Mouse (Mus musculus) MEL (cell line): Measurements from ENCODE around the gene Clec4g. TPM values are rescaled to one million over a fixed set of nuclear protein-coding genes. Genes with fewer than 3 reads are reported as not detected.

Experiments
- DNase-seq: peaks from one replicate; pipeline ENCODE4 v3.0.0; 2011; ENCODE audit warnings: low read depth, low spot score
- H3K27ac ChIP-seq: 2 replicates; pipeline ENCODE4 v1.5.1; 2012; ENCODE audit warnings: low read depth, mild to moderate bottlenecking, control low read depth, low read length, moderate library complexity; ENCODE audit not compliant: control insufficient read depth
- H3K27me3 ChIP-seq, 2 experiments: fragments of 150-350 bp in 1 of 2; sonication (generic) in 1 of 2; 2 replicates each; pipeline ENCODE4 v1.6.1; 2012; ENCODE audit warnings: low read length in 2 of 2, mild to moderate bottlenecking in 2 of 2, improper control_type of control experiment in 1 of 2, moderate library complexity in 1 of 2; ENCODE audit not compliant: insufficient read depth in 2 of 2, control insufficient read depth in 1 of 2
- H3K36me3 ChIP-seq, 2 experiments: 2 replicates each; pipeline ENCODE4 v1.6.1; 2012 to 2014; ENCODE audit warnings: low read length in 2 of 2, improper control_type of control experiment in 1 of 2, inconsistent platforms in 1 of 2, mild to moderate bottlenecking in 1 of 2; ENCODE audit not compliant: insufficient read depth in 2 of 2, control insufficient read depth in 1 of 2
- H3K4me1 ChIP-seq, 2 experiments: fragments of 150-350 bp in 1 of 2; sonication (generic) in 1 of 2; 2 replicates each; pipeline ENCODE4 v1.6.1; 2012; ENCODE audit warnings: low read length in 2 of 2, improper control_type of control experiment in 1 of 2, mild to moderate bottlenecking in 1 of 2; ENCODE audit not compliant: insufficient read depth in 2 of 2, control insufficient read depth in 1 of 2
- H3K4me3 ChIP-seq, 2 experiments: fragments of 150-350 bp in 1 of 2; sonication (generic) in 1 of 2; 2 replicates each; pipeline ENCODE4 v1.5.1; 2012; ENCODE audit warnings: low read depth in 2 of 2, low read length in 2 of 2, mild to moderate bottlenecking in 2 of 2, moderate library complexity in 2 of 2, control low read depth in 1 of 2, improper control_type of control experiment in 1 of 2; ENCODE audit not compliant: control insufficient read depth in 1 of 2, insufficient read depth in 1 of 2
- H3K79me2 ChIP-seq: 2 replicates; pipeline ENCODE4 v1.6.1; 2012; ENCODE audit warnings: mild to moderate bottlenecking, low read length, moderate library complexity; ENCODE audit not compliant: control insufficient read depth, poor library complexity, insufficient read depth
- H3K9ac ChIP-seq: 2 replicates; pipeline ENCODE4 v1.6.1; 2012; ENCODE audit warnings: low read depth, mild to moderate bottlenecking, control low read depth, low read length, moderate library complexity; ENCODE audit not compliant: control insufficient read depth, poor library complexity, severe bottlenecking
- H3K9me3 ChIP-seq: fragments of 150-350 bp; sonication (generic); replicated peaks from 2 replicates; pipeline ENCODE4 v1.6.1; 2012; ENCODE audit warnings: mild to moderate bottlenecking, low read length, improper control_type of control experiment, moderate library complexity; ENCODE audit not compliant: insufficient read depth
- BHLHE40 ChIP-seq: IDR thresholded peaks from 2 replicates; pipeline ENCODE4 v1.6.1; 2012; ENCODE audit warnings: low read depth, mild to moderate bottlenecking, inconsistent platforms, low read length, improper control_type of control experiment, borderline replicate concordance
- CHD1 ChIP-seq: IDR thresholded peaks from 2 replicates; pipeline ENCODE4 v1.6.1; 2012; ENCODE audit warnings: low read depth, mild to moderate bottlenecking, inconsistent platforms, low read length, improper control_type of control experiment
- CHD2 ChIP-seq: IDR thresholded peaks from 2 replicates; pipeline ENCODE4 v1.6.1; 2011; ENCODE audit warnings: low read length, improper control_type of control experiment
- CTCF ChIP-seq, 3 experiments: IDR thresholded peaks in 2 of 3; conservative IDR thresholded peaks in 1 of 3; 2 replicates each; pipeline ENCODE4 v1.5.1; 2011 to 2012; ENCODE audit warnings: low read length in 3 of 3, low read depth in 2 of 3, mild to moderate bottlenecking in 2 of 3, improper control_type of control experiment in 1 of 3, inconsistent platforms in 1 of 3, mixed read lengths in 1 of 3, moderate library complexity in 1 of 3; ENCODE audit not compliant: control insufficient read depth in 1 of 3, insufficient read depth in 1 of 3, poor library complexity in 1 of 3, severe bottlenecking in 1 of 3
- E2F4 ChIP-seq: IDR thresholded peaks from 2 replicates; pipeline ENCODE4 v1.6.1; 2011; ENCODE audit warnings: low read depth, low read length, improper control_type of control experiment, borderline replicate concordance
- ELF1 ChIP-seq: IDR thresholded peaks from 2 replicates; pipeline ENCODE4 v1.6.1; 2014; ENCODE audit warnings: low read depth, mild to moderate bottlenecking, inconsistent platforms, low read length, improper control_type of control experiment, moderate library complexity
- ETS1 ChIP-seq: IDR thresholded peaks from 2 replicates; pipeline ENCODE4 v1.6.1; 2012; ENCODE audit warnings: low read depth, mild to moderate bottlenecking, inconsistent platforms, low read length, improper control_type of control experiment, moderate library complexity
- GATA1 ChIP-seq: IDR thresholded peaks from 2 replicates; pipeline ENCODE4 v1.6.1; 2011; ENCODE audit warnings: low read depth, low read length, improper control_type of control experiment
- HCFC1 ChIP-seq: IDR thresholded peaks from 2 replicates; pipeline ENCODE4 v1.6.1; 2012; ENCODE audit warnings: low read depth, mild to moderate bottlenecking, inconsistent platforms, low read length, improper control_type of control experiment, moderate library complexity
- JUND ChIP-seq: IDR thresholded peaks from 2 replicates; pipeline ENCODE4 v1.6.1; 2011; ENCODE audit warnings: low read depth, mild to moderate bottlenecking, improper control_type of control experiment, low read length
- KAT2A ChIP-seq: conservative IDR thresholded peaks from 2 replicates; pipeline ENCODE4 v1.6.1; 2012; ENCODE audit warnings: low read depth, low read length, improper control_type of control experiment, inconsistent platforms
- MAX ChIP-seq: IDR thresholded peaks from 2 replicates; pipeline ENCODE4 v1.6.1; 2011; ENCODE audit warnings: low read length, improper control_type of control experiment
- MXI1 ChIP-seq: IDR thresholded peaks from 2 replicates; pipeline ENCODE4 v1.6.1; 2011; ENCODE audit warnings: mild to moderate bottlenecking, low read depth, low read length, improper control_type of control experiment
- MYB ChIP-seq: IDR thresholded peaks from 2 replicates; pipeline ENCODE4 v1.6.1; 2011; ENCODE audit warnings: mild to moderate bottlenecking, low read depth, low read length, improper control_type of control experiment
- MYC ChIP-seq: IDR thresholded peaks from 2 replicates; pipeline ENCODE4 v1.6.1; 2011; ENCODE audit warnings: low read depth, mild to moderate bottlenecking, low read length, improper control_type of control experiment, moderate library complexity
- NELFE ChIP-seq: IDR thresholded peaks from 2 replicates; pipeline ENCODE4 v1.6.1; 2011; ENCODE audit warnings: low read depth, low read length, improper control_type of control experiment
- NRF1 ChIP-seq: IDR thresholded peaks from 2 replicates; pipeline ENCODE4 v1.6.1; 2014; ENCODE audit warnings: low read depth, mild to moderate bottlenecking, inconsistent platforms, low read length, improper control_type of control experiment, moderate library complexity; ENCODE audit not compliant: poor library complexity, insufficient read depth, severe bottlenecking
- POLR2A ChIP-seq, 2 experiments: IDR thresholded peaks; 2 replicates each; pipeline ENCODE4 v1.6.1; 2011 to 2012; ENCODE audit warnings: low read length in 2 of 2, mild to moderate bottlenecking in 2 of 2, control low read depth in 1 of 2, improper control_type of control experiment in 1 of 2, low read depth in 1 of 2, moderate library complexity in 1 of 2; ENCODE audit not compliant: control insufficient read depth in 1 of 2, insufficient read depth in 1 of 2, poor library complexity in 1 of 2
- POLR2AphosphoS2 ChIP-seq: IDR thresholded peaks from 2 replicates; pipeline ENCODE4 v1.6.1; 2011; ENCODE audit warnings: low read length, improper control_type of control experiment
- RCOR1 ChIP-seq: IDR thresholded peaks from 2 replicates; pipeline ENCODE4 v1.6.1; 2012; ENCODE audit warnings: low read depth, mild to moderate bottlenecking, inconsistent platforms, low read length, improper control_type of control experiment
- SIN3A ChIP-seq: IDR thresholded peaks from 2 replicates; pipeline ENCODE4 v1.6.1; 2012; ENCODE audit warnings: low read length, improper control_type of control experiment, inconsistent platforms
- SMC3 ChIP-seq: IDR thresholded peaks from 2 replicates; pipeline ENCODE4 v1.6.1; 2011; ENCODE audit warnings: low read depth, low read length, improper control_type of control experiment
- TAL1 ChIP-seq: IDR thresholded peaks from 2 replicates; pipeline ENCODE4 v1.6.1; 2012; ENCODE audit warnings: mild to moderate bottlenecking, inconsistent platforms, low read length, moderate library complexity, mixed read lengths
- TCF12 ChIP-seq: IDR thresholded peaks from 2 replicates; pipeline ENCODE4 v1.6.1; 2014; ENCODE audit warnings: low read depth, mild to moderate bottlenecking, inconsistent platforms, low read length, improper control_type of control experiment, moderate library complexity
- UBTF ChIP-seq: IDR thresholded peaks from 2 replicates; pipeline ENCODE4 v1.6.1; 2012; ENCODE audit warnings: low read depth, mild to moderate bottlenecking, inconsistent platforms, low read length, improper control_type of control experiment, moderate library complexity, borderline replicate concordance; ENCODE audit not compliant: insufficient read depth
- USF2 ChIP-seq, 2 experiments: IDR thresholded peaks; 2 replicates each; pipeline ENCODE4 v1.6.1; 2011 to 2012; ENCODE audit warnings: improper control_type of control experiment in 2 of 2, low read length in 2 of 2, borderline replicate concordance in 1 of 2, inconsistent platforms in 1 of 2, low read depth in 1 of 2, mild to moderate bottlenecking in 1 of 2; ENCODE audit not compliant: insufficient read depth in 1 of 2
- ZNF384 ChIP-seq: IDR thresholded peaks from 2 replicates; pipeline ENCODE4 v1.6.1; 2012; ENCODE audit warnings: low read depth, mild to moderate bottlenecking, inconsistent platforms, low read length, improper control_type of control experiment
- polyA plus RNA-seq, 2 experiments: library from polyadenylated mRNA; stranded (reverse) in 1 of 2; unstranded in 1 of 2; fragments of >175 nt in 1 of 2; fragments of >200 nt in 1 of 2; gene quantifications; 2 replicates each; pipeline versions ENCODE4 v1.2.1 to v1.2.4; 2012; ENCODE audit warnings: low replicate concordance in 2 of 2, low read depth in 1 of 2; ENCODE audit not compliant: insufficient read length in 2 of 2, insufficient read depth in 1 of 2, missing spikeins in 1 of 2
- total RNA-seq: library from RNA; depleted of rRNA; stranded (reverse); fragments of 300-350 nt; gene quantifications from 2 replicates; pipeline ENCODE4 v1.2.3, GENCODE M21; 2012

Clec4g gene
- total and polyA plus RNA-seq, 3 experiments: not detected

DNA sequence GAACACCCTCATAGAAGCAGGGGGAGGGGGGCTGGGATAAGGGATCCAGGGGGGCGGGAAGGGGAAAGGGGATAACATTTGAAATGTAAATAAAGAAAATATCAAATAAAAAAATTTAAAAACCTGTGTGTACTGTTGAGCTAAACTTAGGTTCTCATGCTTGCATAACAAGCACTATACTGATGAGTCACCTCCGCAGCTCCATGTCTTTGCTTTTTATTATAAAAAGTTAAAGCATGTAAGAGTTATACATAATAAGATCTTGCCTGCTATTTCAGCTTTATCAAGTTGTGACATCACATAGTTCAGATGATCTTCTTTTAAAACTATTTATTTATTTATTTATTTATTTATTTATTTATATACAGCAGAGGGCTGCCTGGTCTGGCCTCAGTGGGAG, 15.1 kb upstream of the Clec4g start:
- no peaks in the 10 kb centered on the region for H3K27me3 ChIP-seq
- no peaks in the 10 kb centered on the region for H3K4me1 ChIP-seq
- H3K27ac ChIP-seq: no peak overlapping the region
- TF ChIP-seq POLR2A (IDR thresholded peaks at IDR 0.05; ENCODE audit: control insufficient read depth in 1 of 2, insufficient read depth in 1 of 2, low read depth in 1 of 2, low read length in 2 of 2, poor library complexity in 1 of 2): no peak
- no peak for TF ChIP-seq E2F4
- TF ChIP-seq UBTF: no peak
- TF ChIP-seq POLR2AphosphoS2: no peak
- TF ChIP-seq MXI1: no peak
- TF ChIP-seq ZNF384: no peak
- no peak for TF ChIP-seq SMC3
- no peak for TF ChIP-seq NELFE
- no peak for TF ChIP-seq JUND
- no peak for TF ChIP-seq BHLHE40
- no peak for TF ChIP-seq TCF12
- TF ChIP-seq HCFC1: no peak
- TF ChIP-seq MYB: no peak
- no peak for TF ChIP-seq ELF1
- no peak for TF ChIP-seq CTCF (IDR thresholded peaks at IDR 0.05 in 2 of 3, conservative IDR thresholded peaks at IDR 0.05 in 1 of 3; ENCODE audit: control insufficient read depth in 1 of 3, insufficient read depth in 1 of 3, low read depth in 2 of 3, low read length in 3 of 3, poor library complexity in 1 of 3, severe bottlenecking in 1 of 3)
- no peak for TF ChIP-seq NRF1
- TF ChIP-seq CHD1: no peak
- no peak for TF ChIP-seq SIN3A
- H3K79me2 ChIP-seq: no peaks in the 10 kb centered on the region
- H3K9me3 ChIP-seq: no peaks in the 10 kb centered on the region
- H3K9ac ChIP-seq: no peak overlapping the region
- no peak for DNase-seq
- no peaks in the 10 kb centered on the region for H3K36me3 ChIP-seq
- H3K4me3 ChIP-seq: no peak overlapping the region

DNA sequence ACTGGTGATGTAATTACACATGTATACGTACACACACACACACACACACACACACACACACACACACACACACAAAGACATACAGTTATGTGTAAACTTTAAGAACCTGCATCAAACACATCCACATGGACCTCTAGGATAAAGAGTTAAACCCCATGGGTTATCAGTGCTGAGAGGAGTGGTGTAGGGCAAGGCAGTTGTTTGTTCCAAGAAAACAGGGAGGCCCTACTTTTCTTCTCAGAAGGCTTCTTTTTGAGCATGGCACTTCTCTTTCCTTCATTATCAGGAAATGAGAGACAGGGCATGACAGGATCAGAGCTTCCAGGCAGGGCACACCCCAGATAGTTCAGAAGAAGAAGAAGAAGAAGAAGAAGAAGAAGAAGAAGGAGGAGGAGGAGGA, 13.6 kb upstream of the Clec4g start:
- Histone ChIP-seq H3K36me3 (no peaks in the 10 kb centered on the region), H3K4me1 (no peaks in the 10 kb centered on the region), H3K9ac (no peak overlapping the region), H3K27me3 (no peaks in the 10 kb centered on the region)
- DNase-seq: peak; percentile 17
- no peak for TF ChIP-seq ZNF384
- no peak for TF ChIP-seq MAX
- no peak for TF ChIP-seq BHLHE40
- TF ChIP-seq POLR2AphosphoS2: no peak
- no peak for TF ChIP-seq USF2 (IDR thresholded peaks at IDR 0.05; ENCODE audit: borderline replicate concordance in 1 of 2, insufficient read depth in 1 of 2, low read depth in 1 of 2, low read length in 2 of 2)
- no peak for TF ChIP-seq CTCF (IDR thresholded peaks at IDR 0.05 in 2 of 3, conservative IDR thresholded peaks at IDR 0.05 in 1 of 3; ENCODE audit: control insufficient read depth in 1 of 3, insufficient read depth in 1 of 3, low read depth in 2 of 3, low read length in 3 of 3, poor library complexity in 1 of 3, severe bottlenecking in 1 of 3)
- TF ChIP-seq TCF12: no peak
- no peak for TF ChIP-seq RCOR1
- no peak for TF ChIP-seq ETS1
- TF ChIP-seq CHD2: no peak
- TF ChIP-seq ELF1: no peak
- no peak for TF ChIP-seq TAL1
- no peak for TF ChIP-seq MYC
- TF ChIP-seq GATA1: no peak
- TF ChIP-seq POLR2A (IDR thresholded peaks at IDR 0.05; ENCODE audit: control insufficient read depth in 1 of 2, insufficient read depth in 1 of 2, low read depth in 1 of 2, low read length in 2 of 2, poor library complexity in 1 of 2): no peak
- TF ChIP-seq CHD1: no peak
- no peak for TF ChIP-seq MXI1
- TF ChIP-seq KAT2A: no peak
- TF ChIP-seq, all 39 proteins: peak for 0
- Histone ChIP-seq H3K79me2 (no peaks in the 10 kb centered on the region), H3K27ac (no peak overlapping the region), H3K4me3 (no peak overlapping the region), H3K9me3 (no peaks in the 10 kb centered on the region)
